Mouse (Mus musculus): ENCODE data around the gene Hook2. TPM values are rescaled to one million over a fixed set of nuclear protein-coding genes. Genes with fewer than 3 reads are reported as not detected.

Gene Hook2
- 13.4 TPM for polyA plus RNA-seq (2015; fragmentation: Illumina TruSeq; extraction: RNeasy Lipid Tissue Mini Kit (QIAGEN cat#74804); ENCODE audit: insufficient read depth, low read depth, low replicate concordance)

GRCm38 (mm10) chr8:84990349-84990748 is at the start of gene Hook2:
Hook2 (plus strand) TSS chr8:84990603.

DNA sequence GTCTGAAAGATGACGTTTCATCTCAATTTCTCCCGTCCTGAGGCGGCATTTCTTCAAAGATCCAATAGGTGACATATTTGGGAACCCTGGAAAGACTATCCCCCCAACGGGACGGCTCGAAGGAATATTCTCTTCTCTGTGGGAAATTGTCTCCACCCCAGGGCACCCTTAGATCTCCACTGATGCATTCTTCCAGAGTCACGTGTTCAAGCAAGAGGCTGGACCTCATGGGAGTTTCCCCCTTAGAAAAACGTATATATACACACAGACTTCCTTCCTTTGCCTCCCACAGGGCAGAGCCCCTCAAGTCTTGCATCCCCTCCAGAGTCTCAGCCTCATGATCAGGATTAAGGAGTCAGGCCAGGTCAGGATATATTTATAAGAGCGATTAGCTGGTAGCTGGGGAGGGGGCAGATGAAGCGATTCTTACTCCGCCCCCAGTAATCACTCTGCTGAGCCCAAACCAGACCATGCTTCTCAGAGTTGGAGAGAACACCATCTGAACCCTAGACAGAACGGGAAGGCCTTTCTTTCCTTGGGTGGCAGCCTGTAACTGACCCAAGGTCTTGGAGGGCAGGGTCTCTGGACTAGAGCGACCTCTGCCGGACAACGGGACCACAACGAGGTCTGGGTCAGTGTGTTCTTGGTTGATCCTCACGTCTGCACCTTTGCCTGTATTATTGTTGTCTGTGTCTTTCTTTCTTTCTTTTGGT is 43.7 kb upstream of the Hook2 start, which contains the start of gene Rtbdn:
Rtbdn (plus strand) TSS at position 464 of the 713 bp plus-strand sequence.

GRCm38 (mm10) chr8:84969241-84970134 is 20.9 kb upstream of the Hook2 start, which contains the start of the genes Gm49661, Prdx2 and Rnaseh2a:
Gm49661 (minus strand) TSS chr8:84969433.
Prdx2 (plus strand) TSS chr8:84969587.
Rnaseh2a (minus strand) TSS chr8:84969767.

DNA sequence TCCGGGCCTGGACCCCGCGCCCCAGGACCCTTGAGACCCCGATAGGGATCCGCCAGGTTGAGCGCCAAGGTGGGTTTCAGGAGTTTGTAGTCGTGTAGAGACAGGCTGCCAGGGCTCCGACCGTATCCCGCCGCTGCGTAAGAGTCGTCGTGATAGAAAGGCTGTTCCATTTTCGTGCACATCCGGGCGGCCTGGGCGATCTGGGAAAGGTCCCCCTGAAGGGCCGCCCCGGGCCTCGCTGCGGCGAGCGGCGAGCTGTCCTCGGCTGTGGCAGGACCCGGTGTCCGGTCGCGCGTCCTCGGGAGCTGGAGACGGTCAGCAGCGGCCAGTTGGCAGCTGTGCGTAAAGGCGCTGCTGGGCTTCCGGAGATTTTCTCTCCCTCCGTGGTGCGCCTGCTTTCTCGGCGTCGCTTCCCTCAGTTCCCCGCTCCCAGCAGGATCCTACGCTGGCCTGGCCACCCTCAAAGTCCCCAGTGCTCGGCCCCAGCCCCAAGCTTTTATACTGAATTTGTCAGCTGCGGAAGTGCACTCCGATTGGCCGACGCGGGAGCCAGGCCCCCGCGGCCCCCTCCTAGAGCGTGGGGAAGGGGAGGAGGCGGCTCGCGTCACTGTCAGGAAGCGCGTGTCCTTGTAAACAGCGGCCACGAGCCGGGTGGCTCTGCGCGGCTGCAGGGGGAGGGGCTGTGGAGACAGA is 12.0 kb upstream of the Hook2 start, which contains the start of gene Junb:
Junb (minus strand) TSS at position 471 of the 693 bp plus-strand sequence.

DNA sequence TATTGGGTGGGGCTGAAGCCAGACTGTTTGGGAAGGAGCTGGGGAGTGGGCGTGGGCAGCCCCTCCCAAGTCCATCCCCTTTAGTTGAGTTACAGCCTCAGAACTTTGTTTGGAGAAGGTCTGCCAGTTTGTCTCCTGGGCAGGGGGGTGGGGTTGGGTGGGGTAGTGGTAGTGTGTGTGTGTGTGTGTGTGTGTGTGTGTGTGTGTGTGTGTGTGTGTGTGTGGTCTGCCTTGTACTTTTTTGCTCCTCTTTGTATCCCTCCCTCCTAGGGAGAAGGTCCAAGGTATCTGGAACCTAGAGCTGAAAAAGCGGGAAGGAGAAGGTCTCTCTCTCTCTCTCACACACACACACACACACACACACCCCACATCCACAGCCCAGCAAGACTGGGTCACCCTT is 24.0 kb downstream of the Hook2 start, which contains the start of gene Best2:
Best2 (minus strand) TSS at position 101 of the 400 bp plus-strand sequence.

GRCm38 (mm10) chr8:85025098-85025932 is 34.9 kb downstream of the Hook2 start, which contains the start of gene Asna1:
Asna1 (minus strand) TSS chr8:85025281.

DNA sequence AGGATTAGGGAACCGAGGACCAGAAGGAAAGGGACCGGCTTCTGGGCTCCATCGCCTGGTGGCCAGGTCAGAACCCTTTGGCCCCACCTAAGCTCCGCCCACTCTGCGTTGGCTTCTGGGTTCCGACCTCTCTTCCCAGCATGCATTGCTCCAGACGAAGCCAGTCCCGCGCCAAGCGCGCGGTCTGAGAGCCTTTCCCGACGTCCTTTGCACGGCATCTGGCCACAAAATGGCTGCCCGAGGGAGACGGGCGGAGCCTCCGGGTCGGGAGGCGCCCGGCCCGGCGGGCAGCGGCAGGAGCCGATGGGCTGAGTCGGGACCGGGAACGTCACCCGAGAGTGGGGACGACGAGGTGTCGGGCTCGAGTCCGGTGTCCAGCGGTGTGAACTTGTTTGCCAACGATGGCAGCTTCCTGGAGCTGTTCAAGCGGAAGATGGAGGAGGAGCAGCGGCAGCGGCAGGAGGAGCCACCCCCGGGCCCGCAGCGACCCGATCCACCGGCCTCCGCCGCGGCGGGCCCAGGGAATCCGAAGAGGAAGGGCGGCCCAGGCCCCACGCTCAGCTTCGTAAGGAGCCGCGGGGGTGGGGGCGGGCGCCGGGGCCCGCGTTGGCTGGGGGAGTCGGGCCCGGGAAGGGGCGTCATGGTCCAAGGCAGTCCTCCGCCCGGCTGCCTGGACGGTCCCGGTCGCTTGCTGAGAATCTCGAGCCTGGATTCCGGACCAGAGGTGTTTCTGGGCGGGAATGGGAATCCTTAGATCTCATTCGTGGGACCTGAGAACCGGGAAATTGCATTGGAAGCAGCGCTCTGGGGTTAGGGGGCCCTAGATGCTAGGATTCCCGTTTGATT is 36.5 kb downstream of the Hook2 start, which contains the start of gene Trir:
Trir (plus strand) TSS at position 154 of the 846 bp plus-strand sequence.

GRCm38 (mm10) chr8:85036718-85037365 is 46.4 kb downstream of the Hook2 start, which contains the start of gene Tnpo2:
Tnpo2 (plus strand) TSS chr8:85036915.

Other genes starting within 250 kb of the Hook2 start
- 14.9 TPM for gene Nfix, start 190.3 kb upstream of the Hook2 start, polyA plus RNA-seq (2015; fragmentation: Illumina TruSeq; extraction: RNeasy Lipid Tissue Mini Kit (QIAGEN cat#74804); ENCODE audit: insufficient read depth, low read depth, low replicate concordance)
- 1.8 TPM for gene Dand5, start 167.8 kb upstream of the Hook2 start, polyA plus RNA-seq (2015; fragmentation: Illumina TruSeq; extraction: RNeasy Lipid Tissue Mini Kit (QIAGEN cat#74804); ENCODE audit: insufficient read depth, low read depth, low replicate concordance)
- gene Gadd45gip1, start 159.1 kb upstream of the Hook2 start, polyA plus RNA-seq (2015; fragmentation: Illumina TruSeq; extraction: RNeasy Lipid Tissue Mini Kit (QIAGEN cat#74804); ENCODE audit: insufficient read depth, low read depth, low replicate concordance) = 7.0 TPM
- gene Rad23a, start 149.9 kb upstream of the Hook2 start, polyA plus RNA-seq (2015; fragmentation: Illumina TruSeq; extraction: RNeasy Lipid Tissue Mini Kit (QIAGEN cat#74804); ENCODE audit: insufficient read depth, low read depth, low replicate concordance) = 18.2 TPM
- gene Calr, start 143.7 kb upstream of the Hook2 start, polyA plus RNA-seq (2015; fragmentation: Illumina TruSeq; extraction: RNeasy Lipid Tissue Mini Kit (QIAGEN cat#74804); ENCODE audit: insufficient read depth, low read depth, low replicate concordance) = 181 TPM
- gene Farsa, start 133.6 kb upstream of the Hook2 start, polyA plus RNA-seq (2015; fragmentation: Illumina TruSeq; extraction: RNeasy Lipid Tissue Mini Kit (QIAGEN cat#74804); ENCODE audit: insufficient read depth, low read depth, low replicate concordance) = 19.1 TPM
- gene Syce2, start 118.5 kb upstream of the Hook2 start, polyA plus RNA-seq (2015; fragmentation: Illumina TruSeq; extraction: RNeasy Lipid Tissue Mini Kit (QIAGEN cat#74804); ENCODE audit: insufficient read depth, low read depth, low replicate concordance) = not detected
- gene Gcdh, start 96.7 kb upstream of the Hook2 start, polyA plus RNA-seq (2015; fragmentation: Illumina TruSeq; extraction: RNeasy Lipid Tissue Mini Kit (QIAGEN cat#74804); ENCODE audit: insufficient read depth, low read depth, low replicate concordance) = 27.8 TPM
- gene Klf1, start 88.7 kb upstream of the Hook2 start, polyA plus RNA-seq (2015; fragmentation: Illumina TruSeq; extraction: RNeasy Lipid Tissue Mini Kit (QIAGEN cat#74804); ENCODE audit: insufficient read depth, low read depth, low replicate concordance) = not detected
- 6.3 TPM for gene Dnase2a, start 82.0 kb upstream of the Hook2 start, polyA plus RNA-seq (2015; fragmentation: Illumina TruSeq; extraction: RNeasy Lipid Tissue Mini Kit (QIAGEN cat#74804); ENCODE audit: insufficient read depth, low read depth, low replicate concordance)
- 0.61 TPM for gene Mast1, start 53.2 kb upstream of the Hook2 start, polyA plus RNA-seq (2015; fragmentation: Illumina TruSeq; extraction: RNeasy Lipid Tissue Mini Kit (QIAGEN cat#74804); ENCODE audit: insufficient read depth, low read depth, low replicate concordance)
- not detected for gene Rtbdn, start 43.6 kb upstream of the Hook2 start, polyA plus RNA-seq (2015; fragmentation: Illumina TruSeq; extraction: RNeasy Lipid Tissue Mini Kit (QIAGEN cat#74804); ENCODE audit: insufficient read depth, low read depth, low replicate concordance)
- gene Gm49661, start 21.2 kb upstream of the Hook2 start, polyA plus RNA-seq (2015; fragmentation: Illumina TruSeq; extraction: RNeasy Lipid Tissue Mini Kit (QIAGEN cat#74804); ENCODE audit: insufficient read depth, low read depth, low replicate concordance) = not detected
- gene Prdx2, start 21.0 kb upstream of the Hook2 start, polyA plus RNA-seq (2015; fragmentation: Illumina TruSeq; extraction: RNeasy Lipid Tissue Mini Kit (QIAGEN cat#74804); ENCODE audit: insufficient read depth, low read depth, low replicate concordance) = 35.5 TPM
- 8.3 TPM for gene Rnaseh2a, start 20.8 kb upstream of the Hook2 start, polyA plus RNA-seq (2015; fragmentation: Illumina TruSeq; extraction: RNeasy Lipid Tissue Mini Kit (QIAGEN cat#74804); ENCODE audit: insufficient read depth, low read depth, low replicate concordance)
- 10.0 TPM for gene Junb, start 11.9 kb upstream of the Hook2 start, polyA plus RNA-seq (2015; fragmentation: Illumina TruSeq; extraction: RNeasy Lipid Tissue Mini Kit (QIAGEN cat#74804); ENCODE audit: insufficient read depth, low read depth, low replicate concordance)
- not detected for gene Best2, start 23.9 kb downstream of the Hook2 start, polyA plus RNA-seq (2015; fragmentation: Illumina TruSeq; extraction: RNeasy Lipid Tissue Mini Kit (QIAGEN cat#74804); ENCODE audit: insufficient read depth, low read depth, low replicate concordance)
- gene Asna1, start 34.7 kb downstream of the Hook2 start, polyA plus RNA-seq (2015; fragmentation: Illumina TruSeq; extraction: RNeasy Lipid Tissue Mini Kit (QIAGEN cat#74804); ENCODE audit: insufficient read depth, low read depth, low replicate concordance) = 24.7 TPM
- gene Trir, start 36.2 kb downstream of the Hook2 start, polyA plus RNA-seq (2015; fragmentation: Illumina TruSeq; extraction: RNeasy Lipid Tissue Mini Kit (QIAGEN cat#74804); ENCODE audit: insufficient read depth, low read depth, low replicate concordance) = 49.3 TPM
- gene Tnpo2, start 46.3 kb downstream of the Hook2 start, polyA plus RNA-seq (2015; fragmentation: Illumina TruSeq; extraction: RNeasy Lipid Tissue Mini Kit (QIAGEN cat#74804); ENCODE audit: insufficient read depth, low read depth, low replicate concordance) = 7.1 TPM
- 6.4 TPM for gene Fbxw9, start 69.5 kb downstream of the Hook2 start, polyA plus RNA-seq (2015; fragmentation: Illumina TruSeq; extraction: RNeasy Lipid Tissue Mini Kit (QIAGEN cat#74804); ENCODE audit: insufficient read depth, low read depth, low replicate concordance)
- not detected for gene Gm5741, start 77.4 kb downstream of the Hook2 start, polyA plus RNA-seq (2015; fragmentation: Illumina TruSeq; extraction: RNeasy Lipid Tissue Mini Kit (QIAGEN cat#74804); ENCODE audit: insufficient read depth, low read depth, low replicate concordance)
- gene Dhps, start 81.2 kb downstream of the Hook2 start, polyA plus RNA-seq (2015; fragmentation: Illumina TruSeq; extraction: RNeasy Lipid Tissue Mini Kit (QIAGEN cat#74804); ENCODE audit: insufficient read depth, low read depth, low replicate concordance) = 16.0 TPM
- gene Wdr83os, start 90.1 kb downstream of the Hook2 start, polyA plus RNA-seq (2015; fragmentation: Illumina TruSeq; extraction: RNeasy Lipid Tissue Mini Kit (QIAGEN cat#74804); ENCODE audit: insufficient read depth, low read depth, low replicate concordance) = 22.2 TPM
- gene Wdr83, start 90.7 kb downstream of the Hook2 start, polyA plus RNA-seq (2015; fragmentation: Illumina TruSeq; extraction: RNeasy Lipid Tissue Mini Kit (QIAGEN cat#74804); ENCODE audit: insufficient read depth, low read depth, low replicate concordance) = 13.1 TPM
- gene Man2b1, start 92.7 kb downstream of the Hook2 start, polyA plus RNA-seq (2015; fragmentation: Illumina TruSeq; extraction: RNeasy Lipid Tissue Mini Kit (QIAGEN cat#74804); ENCODE audit: insufficient read depth, low read depth, low replicate concordance) = 14.9 TPM
- gene Zfp791, start 132.5 kb downstream of the Hook2 start, polyA plus RNA-seq (2015; fragmentation: Illumina TruSeq; extraction: RNeasy Lipid Tissue Mini Kit (QIAGEN cat#74804); ENCODE audit: insufficient read depth, low read depth, low replicate concordance) = 1.1 TPM
- gene Cks1brt, start 161.3 kb downstream of the Hook2 start, polyA plus RNA-seq (2015; fragmentation: Illumina TruSeq; extraction: RNeasy Lipid Tissue Mini Kit (QIAGEN cat#74804); ENCODE audit: insufficient read depth, low read depth, low replicate concordance) = not detected
- gene Olfr371, start 235.4 kb downstream of the Hook2 start, polyA plus RNA-seq (2015; fragmentation: Illumina TruSeq; extraction: RNeasy Lipid Tissue Mini Kit (QIAGEN cat#74804); ENCODE audit: insufficient read depth, low read depth, low replicate concordance) = not detected

Measured in pancreas, adult 10 weeks (tissue).